Mouse (Mus musculus): ENCODE data around the gene Agbl3. TPM values are rescaled to one million over a fixed set of nuclear protein-coding genes. Genes with fewer than 3 reads are reported as not detected.

The Agbl3 gene
- polyA plus RNA-seq, 1 experiment = 1.0 TPM

GRCm38 (mm10) chr6:34875966-34876834, 96.0 kb downstream of the Agbl3 start:
- DNase-seq (ENCODE audit: low read depth in 1 of 2, low spot score in 2 of 2) = no peak
- H3K27me3 ChIP-seq (ENCODE audit: control insufficient read depth, insufficient read depth, low read length) = no peaks in the 10 kb centered on the region
- WGBS = 51% methylated on average over 12 of the region's 12 CpGs
- H3K4me3 ChIP-seq (ENCODE audit: extremely low read depth, insufficient read depth, insufficient read length) = no peak overlapping the region; the same call in 1 of the 2 replicates
- H3K27ac ChIP-seq (ENCODE audit: insufficient read depth, low read length) = peak overlapping the region; percentile 81
- peaks cover 26% of the 10 kb centered on the region; the same call in 1 of the 2 replicates for H3K4me1 ChIP-seq (ENCODE audit: control insufficient read depth, insufficient read depth, insufficient read length)
- peaks cover 5% of the 10 kb centered on the region for H3K36me3 ChIP-seq (ENCODE audit: control insufficient read depth, insufficient read depth, low read length)
- TF ChIP-seq CTCF (IDR thresholded peaks at IDR 0.05; ENCODE audit: extremely low read depth, insufficient read depth, insufficient read length, insufficient replicate concordance) (no peak), POLR2A (IDR thresholded peaks at IDR 0.05; ENCODE audit: low read depth, low read length) (no peak)

GRCm38 (mm10) chr6:34876835-34877156, 96.6 kb downstream of the Agbl3 start:
- Histone ChIP-seq H3K4me3 (ENCODE audit: extremely low read depth, insufficient read depth, insufficient read length) (no peak overlapping the region), H3K4me1 (ENCODE audit: control insufficient read depth, insufficient read depth, insufficient read length) (peaks cover 26% of the 10 kb centered on the region; the same call in 1 of the 2 replicates), H3K27ac (ENCODE audit: insufficient read depth, low read length) (peak overlapping the region; percentile 81), H3K36me3 (ENCODE audit: control insufficient read depth, insufficient read depth, low read length) (peaks cover 6% of the 10 kb centered on the region), H3K27me3 (ENCODE audit: control insufficient read depth, insufficient read depth, low read length) (no peaks in the 10 kb centered on the region)
- no peak for TF ChIP-seq POLR2A (IDR thresholded peaks at IDR 0.05; ENCODE audit: low read depth, low read length)
- TF ChIP-seq CTCF (IDR thresholded peaks at IDR 0.05; ENCODE audit: extremely low read depth, insufficient read depth, insufficient read length, insufficient replicate concordance) = no peak
- 50% methylated on average over 2 of the region's 2 CpGs for WGBS
- no peak for DNase-seq (ENCODE audit: low read depth in 1 of 2, low spot score in 2 of 2)

- Histone ChIP-seq H3K4me3 (ENCODE audit: extremely low read depth, insufficient read depth, insufficient read length) (peak within 1 kb of the TSS; percentile 63), H3K27ac (ENCODE audit: insufficient read depth, low read length) (peak within 1 kb of the TSS; percentile 78), H3K4me1 (ENCODE audit: control insufficient read depth, insufficient read depth, insufficient read length) (peaks cover 26% of the 10 kb centered on the region; the same call in 1 of the 2 replicates), H3K27me3 (ENCODE audit: control insufficient read depth, insufficient read depth, low read length) (no peaks in the 10 kb centered on the region), H3K36me3 (ENCODE audit: control insufficient read depth, insufficient read depth, low read length) (peaks cover 9% of the 10 kb centered on the region)
- peak; percentile 64 for TF ChIP-seq CTCF (IDR thresholded peaks at IDR 0.05; ENCODE audit: extremely low read depth, insufficient read depth, insufficient read length, insufficient replicate concordance)
- TF ChIP-seq POLR2A (IDR thresholded peaks at IDR 0.05; ENCODE audit: low read depth, low read length) = peak; percentile 44
- under 1% methylated on average over 56 of the region's 56 CpGs for WGBS
- peak; percentile 86 to 91 for DNase-seq (ENCODE audit: low read depth in 1 of 2, low spot score in 2 of 2)
Measured at GRCm38 (mm10) chr6:34877509-34878321, 97.5 kb downstream of the Agbl3 start, which contains the start of gene Cyren. TSS of gene Cyren (minus strand) at chr6:34878060.

GRCm38 (mm10) chr6:34879101-34879740, 99.0 kb downstream of the Agbl3 start:
- no peak overlapping the region for H3K4me3 ChIP-seq (ENCODE audit: extremely low read depth, insufficient read depth, insufficient read length)
- TF ChIP-seq POLR2A (IDR thresholded peaks at IDR 0.05; ENCODE audit: low read depth, low read length) (no peak), CTCF (IDR thresholded peaks at IDR 0.05; ENCODE audit: extremely low read depth, insufficient read depth, insufficient read length, insufficient replicate concordance) (no peak)
- 92% methylated on average over 16 of the region's 16 CpGs for WGBS
- H3K27me3 ChIP-seq (ENCODE audit: control insufficient read depth, insufficient read depth, low read length) = no peaks in the 10 kb centered on the region
- H3K27ac ChIP-seq (ENCODE audit: insufficient read depth, low read length) = no peak overlapping the region
- no peak for DNase-seq (ENCODE audit: low read depth in 1 of 2, low spot score in 2 of 2)
- H3K36me3 ChIP-seq (ENCODE audit: control insufficient read depth, insufficient read depth, low read length) = peaks cover 16% of the 10 kb centered on the region
- H3K4me1 ChIP-seq (ENCODE audit: control insufficient read depth, insufficient read depth, insufficient read length) = peaks cover 26% of the 10 kb centered on the region; the same call in 1 of the 2 replicates

GRCm38 (mm10) chr6:34879911-34880475, 99.8 kb downstream of the Agbl3 start:
- no peak for TF ChIP-seq POLR2A (IDR thresholded peaks at IDR 0.05; ENCODE audit: low read depth, low read length)
- TF ChIP-seq CTCF (IDR thresholded peaks at IDR 0.05; ENCODE audit: extremely low read depth, insufficient read depth, insufficient read length, insufficient replicate concordance) = peak; percentile 42; the same call in 1 of the 2 replicates
- H3K4me1 ChIP-seq (ENCODE audit: control insufficient read depth, insufficient read depth, insufficient read length) = peaks cover 20% of the 10 kb centered on the region; the same call in 1 of the 2 replicates
- 66% methylated on average over 6 of the region's 6 CpGs for WGBS
- no peak overlapping the region for H3K27ac ChIP-seq (ENCODE audit: insufficient read depth, low read length)
- H3K36me3 ChIP-seq (ENCODE audit: control insufficient read depth, insufficient read depth, low read length) = peaks cover 20% of the 10 kb centered on the region
- DNase-seq (ENCODE audit: low read depth in 1 of 2, low spot score in 2 of 2) = peak in 1 of 2 experiments; percentile 61
- H3K27me3 ChIP-seq (ENCODE audit: control insufficient read depth, insufficient read depth, low read length) = no peaks in the 10 kb centered on the region
- H3K4me3 ChIP-seq (ENCODE audit: extremely low read depth, insufficient read depth, insufficient read length) = no peak overlapping the region

- Histone ChIP-seq H3K27ac (ENCODE audit: insufficient read depth, low read length) (no peak overlapping the region), H3K27me3 (ENCODE audit: control insufficient read depth, insufficient read depth, low read length) (no peaks in the 10 kb centered on the region), H3K36me3 (ENCODE audit: control insufficient read depth, insufficient read depth, low read length) (peaks cover 42% of the 10 kb centered on the region), H3K4me1 (ENCODE audit: control insufficient read depth, insufficient read depth, insufficient read length) (no peaks in the 10 kb centered on the region), H3K4me3 (ENCODE audit: extremely low read depth, insufficient read depth, insufficient read length) (no peak overlapping the region)
- DNase-seq (ENCODE audit: low read depth in 1 of 2, low spot score in 2 of 2) = no peak
- no peak for TF ChIP-seq CTCF (IDR thresholded peaks at IDR 0.05; ENCODE audit: extremely low read depth, insufficient read depth, insufficient read length, insufficient replicate concordance)
- 99% methylated on average over 7 of the region's 7 CpGs for WGBS
Measured at GRCm38 (mm10) chr6:34884724-34885123, 104.5 kb downstream of the Agbl3 start.

Data from spleen, adult 2 months (tissue).